Mouse (Mus musculus) limb, embryonic 11.5 days (tissue): Measurements from ENCODE around the gene Zbtb33. TPM values are rescaled to one million over a fixed set of nuclear protein-coding genes. Genes with fewer than 3 reads are reported as not detected.
"Not testable (repeated sequence)": the region's sequence is repeated elsewhere in the genome, so short reads cannot be mapped to it uniquely, and the experiment has no call there.

ENCODE experiments used
- ATAC-seq: fragments of 200-750 bp; cut with Nextera tagmentation; 2 replicates; pipeline ENCODE4 v1.8.0; 2017; ENCODE audit warnings: low read depth; ENCODE audit not compliant: insufficient number of reproducible peaks, low FRiP score, low TSS enrichment
- DNase-seq: peaks from one replicate; pipeline ENCODE4 v3.0.0-alpha.2; 2015; ENCODE audit warnings: low spot score
- H3K27ac ChIP-seq: fragments of 300-500 bp; sonication (generic); replicated peaks from 2 replicates; pipeline ENCODE4 v1.5.1; 2014; ENCODE audit warnings: low read depth, mild to moderate bottlenecking, low read length
- H3K27me3 ChIP-seq: fragments of 300-500 bp; sonication (generic); 2 replicates; pipeline ENCODE4 v1.6.1; 2014; ENCODE audit warnings: mild to moderate bottlenecking, low read length, mixed read lengths; ENCODE audit not compliant: control insufficient read depth, insufficient read depth
- H3K36me3 ChIP-seq: fragments of 300-500 bp; sonication (generic); 2 replicates; pipeline ENCODE4 v1.6.1; 2014; ENCODE audit warnings: mild to moderate bottlenecking, low read length, moderate library complexity, mixed read lengths; ENCODE audit not compliant: control insufficient read depth, insufficient read depth
- H3K4me1 ChIP-seq: fragments of 300-500 bp; sonication (generic); 2 replicates; pipeline ENCODE4 v1.6.1; 2014; ENCODE audit warnings: low read length, mixed read lengths; ENCODE audit not compliant: control insufficient read depth, insufficient read depth
- H3K4me2 ChIP-seq: fragments of 300-500 bp; sonication (generic); 2 replicates; pipeline ENCODE4 v1.6.1; 2014; ENCODE audit warnings: low read depth, mild to moderate bottlenecking, moderate library complexity; ENCODE audit not compliant: severe bottlenecking
- H3K4me3 ChIP-seq: fragments of 300-500 bp; sonication (generic); 2 replicates; pipeline ENCODE4 v1.5.1; 2014; ENCODE audit warnings: low read depth, low read length
- H3K9ac ChIP-seq: fragments of 300-500 bp; sonication (generic); 2 replicates; pipeline ENCODE4 v1.6.1; 2014; ENCODE audit warnings: mild to moderate bottlenecking, low read length
- H3K9me3 ChIP-seq: fragments of 300-500 bp; sonication (generic); 2 replicates; pipeline ENCODE4 v1.6.1; 2016; ENCODE audit warnings: low read length; ENCODE audit not compliant: control insufficient read depth
- WGBS: fragments of 180-500 bp; shearing (Covaris S2); extraction: QIAGEN DNeasy Blood & Tissue Kit; methylation state at CpG from one replicate; pipeline ENCODE4 v1.1.7; 2014; 5-methylcytosine and 5-hydroxymethylcytosine counted together
- polyA plus RNA-seq: library from polyadenylated mRNA; unstranded; fragments of >200 nt; fragmentation: Nextera tagmentation; extraction: Ambion mirVana; gene quantifications from 2 replicates; pipeline ENCODE4 v1.2.1, GENCODE M21; 2014

Gene Zbtb33
- polyA plus RNA-seq: 6.2 and 7.3 TPM in 2 replicates

DNA sequence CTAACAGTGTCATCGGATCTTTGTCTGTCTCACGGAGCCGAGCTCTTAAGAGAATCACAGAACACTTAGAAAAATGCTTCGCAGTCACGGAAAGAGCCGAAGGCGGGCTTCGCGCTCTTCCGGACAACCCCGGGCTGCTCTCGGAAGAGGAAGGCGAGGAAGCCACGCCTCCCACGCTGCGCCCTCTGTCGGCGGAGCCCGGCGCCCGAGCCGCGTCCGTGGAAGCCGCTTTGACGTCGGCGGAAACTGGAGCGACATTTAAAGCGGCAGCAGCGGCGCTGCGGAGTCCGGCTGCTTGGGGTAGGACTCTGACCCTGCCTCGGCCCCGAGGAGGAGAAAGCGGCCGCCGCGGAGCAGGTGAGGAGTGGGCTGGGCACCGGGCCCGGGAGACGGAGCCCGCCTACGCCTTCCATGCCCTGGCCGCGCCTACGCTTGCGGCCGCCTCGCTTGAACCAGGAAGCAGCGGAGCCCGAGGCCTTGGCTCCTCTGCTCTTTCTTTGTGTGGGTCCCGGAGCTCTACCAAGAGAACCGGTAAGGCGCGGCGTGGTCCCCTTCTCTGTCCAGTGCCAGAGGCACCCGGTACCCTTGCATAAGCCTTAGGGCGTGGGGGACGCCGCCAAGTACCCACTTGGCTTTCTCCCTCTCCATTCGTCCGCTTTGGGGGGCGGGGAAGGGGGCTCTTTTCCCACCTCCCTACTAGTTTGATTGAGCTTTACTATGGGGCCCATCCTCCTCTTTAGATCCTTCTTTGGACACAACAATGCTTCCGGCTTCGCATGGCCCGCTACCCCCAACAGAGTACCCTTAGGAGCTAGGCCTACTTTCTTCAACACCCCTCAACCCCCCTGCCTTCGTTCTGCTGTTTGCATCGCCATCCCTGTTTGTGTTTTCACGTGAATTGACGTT lies at the start of gene Zbtb33:
Zbtb33 (plus strand) TSS at position 242 of the 906 bp plus-strand sequence.
- Histone ChIP-seq H3K9ac (peak within 1 kb of the TSS; percentile 82), H3K4me2 (peak within 1 kb of the TSS; percentile 35), H3K4me1 (no peaks in the 10 kb centered on the region), H3K9me3 (no peaks in the 10 kb centered on the region), H3K27me3 (no peaks in the 10 kb centered on the region), H3K27ac (peak within 1 kb of the TSS; percentile 70), H3K4me3 (peak within 1 kb of the TSS; percentile 64), H3K36me3 (no peaks in the 10 kb centered on the region; the same call in 1 of the 2 replicates)
- WGBS: 21% methylated on average over 61 of the region's 72 CpGs
- ATAC-seq: peak; percentile 95
- DNase-seq: peak; percentile 90

DNA sequence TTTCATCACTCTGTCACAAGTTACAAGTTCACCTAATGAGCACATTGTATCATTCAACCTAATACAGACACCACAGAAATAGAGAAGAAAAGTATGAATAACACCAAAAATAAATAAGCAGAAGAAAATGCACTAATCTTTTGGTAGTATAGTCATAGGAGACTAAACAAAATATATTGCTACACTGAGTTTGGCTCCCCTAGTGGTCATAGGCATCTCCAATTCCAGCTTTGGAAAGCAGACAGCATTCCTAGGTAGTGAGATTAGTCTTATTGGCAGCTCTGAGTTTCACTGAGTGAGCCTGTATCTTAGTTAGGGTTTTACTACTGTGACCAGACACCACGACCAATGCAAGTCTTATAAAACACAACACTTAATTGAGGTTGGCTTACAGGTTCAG lies 30.5 kb upstream of the Zbtb33 start:
- 56% methylated on average over 1 of the region's 1 CpGs for WGBS
- Histone ChIP-seq H3K4me3 (no peak overlapping the region), H3K36me3 (no peaks in the 10 kb centered on the region), H3K9ac (no peak overlapping the region), H3K9me3 (no peaks in the 10 kb centered on the region), H3K27me3 (no peaks in the 10 kb centered on the region), H3K27ac (no peak overlapping the region), H3K4me1 (no peaks in the 10 kb centered on the region), H3K4me2 (no peak overlapping the region)
- ATAC-seq (no peak), DNase-seq (no peak)

DNA sequence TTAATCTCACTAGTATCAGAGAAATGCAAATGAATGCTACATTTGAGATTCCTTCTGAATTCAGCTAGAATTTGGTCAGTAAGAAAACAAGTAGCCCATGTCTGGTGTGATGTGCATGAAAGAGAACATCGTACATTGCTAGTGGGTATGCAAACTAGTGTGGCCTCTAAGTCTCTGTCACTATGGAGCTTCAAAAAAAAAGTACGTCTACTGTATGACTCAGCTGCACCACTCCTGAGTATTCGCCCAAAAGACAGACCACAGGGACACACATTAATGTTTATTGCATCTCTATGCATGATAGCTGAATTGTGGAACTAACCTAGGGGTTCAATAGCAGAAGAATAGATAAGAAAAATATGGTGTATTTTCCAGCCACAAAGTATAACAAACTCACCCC lies 24.3 kb upstream of the Zbtb33 start:
- Histone ChIP-seq H3K9ac (no peak overlapping the region), H3K36me3 (no peaks in the 10 kb centered on the region), H3K4me1 (no peaks in the 10 kb centered on the region), H3K27me3 (no peaks in the 10 kb centered on the region), H3K27ac (no peak overlapping the region), H3K9me3 (no peaks in the 10 kb centered on the region), H3K4me2 (no peak overlapping the region), H3K4me3 (no peak overlapping the region)
- WGBS: 92% methylated on average over 3 of the region's 3 CpGs
- DNase-seq (no peak), ATAC-seq (no peak)

DNA sequence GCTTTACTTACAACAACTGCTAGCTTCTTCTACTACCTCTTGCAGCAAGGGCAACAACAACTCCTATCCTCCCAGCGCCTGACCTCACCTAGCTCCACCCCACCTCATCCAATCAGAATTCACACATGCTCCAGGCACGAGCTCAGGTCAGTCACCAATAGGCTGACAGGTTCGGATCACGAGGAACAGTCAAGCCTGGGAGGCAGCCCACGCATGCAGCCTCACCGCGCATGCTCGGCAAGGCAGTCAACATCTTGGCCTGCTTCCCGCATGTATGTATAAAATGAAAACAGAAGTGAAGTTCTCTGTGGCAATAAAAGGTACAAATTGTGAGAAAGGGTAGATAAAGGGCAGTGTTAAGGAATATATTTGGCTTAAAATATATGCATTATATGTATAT lies 23.5 kb upstream of the Zbtb33 start:
- Histone ChIP-seq H3K4me2 (no peak overlapping the region), H3K9ac (no peak overlapping the region), H3K4me3 (no peak overlapping the region), H3K36me3 (no peaks in the 10 kb centered on the region), H3K4me1 (no peaks in the 10 kb centered on the region), H3K9me3 (no peaks in the 10 kb centered on the region), H3K27ac (no peak overlapping the region), H3K27me3 (no peaks in the 10 kb centered on the region)
- 80% methylated on average over 9 of the region's 9 CpGs for WGBS
- ATAC-seq (no peak), DNase-seq (no peak)

DNA sequence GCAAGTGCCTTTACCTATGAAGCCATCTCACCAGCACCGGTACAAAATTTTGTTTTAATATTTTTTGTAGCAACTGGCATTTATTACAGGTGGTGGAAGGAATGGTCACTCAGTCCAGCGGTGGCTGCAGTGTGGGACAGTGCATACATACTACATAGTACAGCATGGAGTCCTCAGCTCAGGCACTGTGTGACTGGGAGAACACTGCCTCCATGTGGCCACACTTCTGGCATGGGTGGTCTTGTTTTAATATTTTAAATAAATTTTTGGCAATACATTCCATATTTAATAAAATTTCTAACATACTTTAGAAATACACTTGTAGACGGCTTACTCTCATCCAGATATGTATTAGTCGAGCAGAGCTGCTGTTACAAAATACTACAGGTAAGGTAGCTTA lies 23.0 kb upstream of the Zbtb33 start:
- no peak for DNase-seq
- no peaks in the 10 kb centered on the region for H3K36me3 ChIP-seq
- ATAC-seq: no peak
- H3K4me2 ChIP-seq: no peak overlapping the region
- H3K9ac ChIP-seq: no peak overlapping the region
- WGBS: 76% methylated on average over 4 of the region's 4 CpGs
- H3K27me3 ChIP-seq: no peaks in the 10 kb centered on the region
- no peak overlapping the region for H3K4me3 ChIP-seq
- no peaks in the 10 kb centered on the region for H3K4me1 ChIP-seq
- no peak overlapping the region for H3K27ac ChIP-seq
- H3K9me3 ChIP-seq: no peaks in the 10 kb centered on the region

DNA sequence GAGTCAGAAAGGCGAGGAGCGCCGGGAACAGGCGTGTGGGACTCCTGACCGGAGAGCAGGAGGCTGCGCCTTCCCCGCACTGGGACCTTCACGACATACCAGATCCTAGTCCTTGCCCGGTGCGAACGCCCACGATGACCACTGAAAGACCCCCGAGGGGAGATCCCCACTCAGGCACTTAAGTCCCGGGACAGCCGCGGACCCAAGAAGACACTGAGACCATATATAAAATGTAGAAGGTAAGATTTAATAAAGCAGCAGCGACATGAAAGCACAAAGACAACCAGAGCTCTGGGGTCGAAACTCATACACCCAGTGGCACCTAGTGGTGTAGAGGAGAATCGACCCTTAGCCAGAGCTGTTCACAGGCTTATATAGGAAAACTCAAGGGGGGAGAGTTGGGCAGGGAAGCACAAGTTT lies 9.7 kb upstream of the Zbtb33 start:
- DNase-seq: peak; percentile 55
- not testable (repeated sequence) for H3K36me3 ChIP-seq, H3K4me1 ChIP-seq, H3K27me3 ChIP-seq, ATAC-seq, H3K9ac ChIP-seq, H3K9me3 ChIP-seq, H3K27ac ChIP-seq
- WGBS: 31% methylated on average over 19 of the region's 19 CpGs
- peak overlapping the region; percentile 10; the same call in 1 of the 2 replicates for H3K4me3 ChIP-seq
- H3K4me2 ChIP-seq: 0 out of 2 replicates have a peak overlapping the region, but pooled peaks have one; percentile 10

DNA sequence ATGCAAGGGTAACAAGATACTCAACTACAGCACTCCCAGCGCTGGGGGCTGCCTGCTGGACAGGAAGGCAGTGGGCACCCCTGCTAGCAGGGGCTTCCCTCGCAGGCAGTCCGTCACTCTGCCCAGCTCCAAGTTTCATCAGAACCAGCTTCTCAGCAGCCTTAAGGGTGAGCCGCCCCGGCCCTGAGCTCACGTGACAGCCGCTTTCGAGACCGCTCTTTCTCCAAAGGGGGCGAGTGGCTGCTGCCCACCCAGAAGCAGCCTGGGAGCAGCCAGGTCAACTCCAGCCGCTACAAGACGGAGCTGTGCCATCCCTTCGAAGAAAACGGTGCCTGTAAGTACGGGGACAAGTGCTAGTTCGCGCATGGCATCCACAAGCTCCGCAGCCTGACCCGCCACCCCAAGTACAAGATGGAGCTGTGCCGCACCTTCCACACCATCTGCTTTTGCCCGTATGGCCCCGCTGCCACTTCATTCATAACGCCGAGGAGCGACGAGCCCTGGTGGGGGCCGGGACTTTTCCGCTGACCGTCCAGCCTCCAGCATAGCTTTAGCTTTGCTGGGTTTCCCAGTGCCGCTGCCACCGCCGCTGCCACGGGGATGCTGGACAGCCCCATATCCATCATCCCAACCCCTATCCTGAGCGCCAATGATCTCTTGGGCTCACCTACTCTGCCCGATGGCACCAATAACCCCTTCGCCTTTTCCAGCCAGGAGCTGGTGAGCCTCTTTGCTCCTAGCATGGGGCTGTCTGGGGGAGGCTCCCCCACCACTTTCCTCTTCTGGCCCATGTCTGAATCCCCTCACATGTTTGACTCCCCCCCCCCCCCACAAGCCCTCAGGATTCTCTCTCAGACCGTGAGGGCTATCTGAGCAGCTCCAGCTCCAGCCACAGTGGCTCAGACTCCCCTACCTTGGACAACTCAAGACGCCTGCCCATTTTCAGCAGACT lies 8.7 kb upstream of the Zbtb33 start:
- H3K4me3 ChIP-seq: peak overlapping the region; percentile 25
- H3K4me2 ChIP-seq: peak overlapping the region; percentile 60
- H3K9ac ChIP-seq: peak overlapping the region; percentile 30; the same call in 1 of the 2 replicates
- 28% methylated on average over 38 of the region's 38 CpGs for WGBS
- ATAC-seq (peak; percentile 68; the same call in 1 of the 2 replicates), DNase-seq (peak; percentile 48)
- no peaks in the 10 kb centered on the region; the same call in 1 of the 2 replicates for H3K9me3 ChIP-seq
- H3K4me1 ChIP-seq: no peaks in the 10 kb centered on the region
- H3K27me3 ChIP-seq: no peaks in the 10 kb centered on the region
- no peaks in the 10 kb centered on the region for H3K36me3 ChIP-seq
- no peak overlapping the region for H3K27ac ChIP-seq

DNA sequence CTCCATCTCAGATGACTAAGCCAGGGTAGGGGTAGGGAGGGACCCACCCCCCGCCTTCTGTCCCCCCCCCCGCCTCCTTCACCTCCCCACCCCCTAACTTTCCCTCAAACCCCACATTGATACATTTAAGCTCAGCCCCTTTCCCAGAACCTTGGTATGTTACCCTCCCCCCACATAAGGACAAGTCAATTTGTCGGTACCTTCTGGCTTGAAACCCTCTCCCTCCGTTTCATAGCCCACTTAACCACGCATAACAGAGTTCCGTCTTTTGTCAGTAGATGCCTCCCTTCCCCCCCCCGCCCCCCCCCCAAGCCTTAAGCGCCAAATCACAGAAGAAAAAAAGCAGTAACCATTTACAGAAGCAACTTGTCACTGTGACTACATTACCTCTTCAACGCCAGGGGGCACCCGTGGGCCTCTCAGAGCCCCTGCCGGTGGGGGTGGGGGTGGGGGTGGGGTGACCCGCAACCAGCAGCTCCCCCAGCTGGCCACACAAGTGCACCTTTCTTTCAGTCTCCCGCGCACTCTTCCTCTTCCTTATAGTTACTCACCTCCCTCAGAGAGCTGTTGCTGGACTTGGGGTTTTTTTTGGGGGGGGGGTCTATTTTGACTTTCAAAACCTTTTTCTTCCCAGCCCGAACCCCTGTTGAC lies 7.9 kb upstream of the Zbtb33 start:
- Histone ChIP-seq H3K9me3 (no peaks in the 10 kb centered on the region; the same call in 1 of the 2 replicates), H3K27me3 (no peaks in the 10 kb centered on the region), H3K9ac (no peak overlapping the region), H3K36me3 (no peaks in the 10 kb centered on the region), H3K4me2 (no peak overlapping the region), H3K27ac (no peak overlapping the region), H3K4me3 (no peak overlapping the region), H3K4me1 (no peaks in the 10 kb centered on the region)
- 20% methylated on average over 9 of the region's 15 CpGs for WGBS
- ATAC-seq (peak; percentile 78; the same call in 1 of the 2 replicates), DNase-seq (peak; percentile 75)
